Mouse (Mus musculus) kidney, postnatal 14 days (tissue): ENCODE data around the gene Anapc5.

Experiments
- DNase-seq: peaks from one replicate; pipeline ENCODE4 v3.0.0; 2022; ENCODE audit warnings: mixed read lengths

Gene Anapc5

DNA sequence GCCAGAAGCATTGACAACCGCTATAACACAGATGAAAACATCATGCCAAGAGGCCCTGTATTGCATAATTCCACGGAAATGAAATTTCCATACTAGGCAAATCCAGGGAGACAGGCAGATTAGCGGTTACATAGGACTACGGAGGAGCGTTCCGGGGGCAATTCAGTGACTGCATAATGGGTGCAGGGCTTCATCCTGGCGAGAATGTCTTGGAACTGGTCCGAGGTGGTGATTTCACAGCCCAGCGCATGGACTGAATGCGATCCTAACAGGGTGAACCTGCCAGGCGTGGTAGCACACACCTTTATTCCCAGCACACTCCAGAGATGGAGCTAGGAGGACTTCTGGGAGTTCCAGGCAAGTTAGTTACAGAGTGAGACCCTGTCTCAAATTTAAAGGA, 53.9 kb downstream of the Anapc5 start:
- no peak for DNase-seq

DNA sequence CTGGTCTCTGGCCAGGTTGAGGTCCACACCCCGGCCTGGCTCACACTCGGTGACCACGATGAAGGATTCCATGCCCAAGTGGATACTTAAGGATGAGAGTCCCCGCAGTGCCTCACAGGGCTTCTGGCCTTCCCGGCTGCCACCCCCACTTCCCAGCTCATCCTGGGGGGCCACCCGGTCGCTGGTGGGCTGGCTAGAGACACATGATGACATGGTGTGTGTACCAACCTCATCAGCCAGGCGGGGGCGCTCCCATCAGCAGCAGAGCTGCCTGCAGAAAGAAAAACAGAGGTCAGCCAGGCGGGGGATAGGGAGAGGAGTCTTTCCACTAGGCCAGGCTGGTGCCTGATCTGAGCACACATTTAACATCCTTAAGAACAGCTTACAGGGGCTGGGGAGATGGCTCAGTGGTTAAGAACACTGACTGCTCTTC, 57.1 kb downstream of the Anapc5 start:
- peak; percentile 44 for DNase-seq

DNA sequence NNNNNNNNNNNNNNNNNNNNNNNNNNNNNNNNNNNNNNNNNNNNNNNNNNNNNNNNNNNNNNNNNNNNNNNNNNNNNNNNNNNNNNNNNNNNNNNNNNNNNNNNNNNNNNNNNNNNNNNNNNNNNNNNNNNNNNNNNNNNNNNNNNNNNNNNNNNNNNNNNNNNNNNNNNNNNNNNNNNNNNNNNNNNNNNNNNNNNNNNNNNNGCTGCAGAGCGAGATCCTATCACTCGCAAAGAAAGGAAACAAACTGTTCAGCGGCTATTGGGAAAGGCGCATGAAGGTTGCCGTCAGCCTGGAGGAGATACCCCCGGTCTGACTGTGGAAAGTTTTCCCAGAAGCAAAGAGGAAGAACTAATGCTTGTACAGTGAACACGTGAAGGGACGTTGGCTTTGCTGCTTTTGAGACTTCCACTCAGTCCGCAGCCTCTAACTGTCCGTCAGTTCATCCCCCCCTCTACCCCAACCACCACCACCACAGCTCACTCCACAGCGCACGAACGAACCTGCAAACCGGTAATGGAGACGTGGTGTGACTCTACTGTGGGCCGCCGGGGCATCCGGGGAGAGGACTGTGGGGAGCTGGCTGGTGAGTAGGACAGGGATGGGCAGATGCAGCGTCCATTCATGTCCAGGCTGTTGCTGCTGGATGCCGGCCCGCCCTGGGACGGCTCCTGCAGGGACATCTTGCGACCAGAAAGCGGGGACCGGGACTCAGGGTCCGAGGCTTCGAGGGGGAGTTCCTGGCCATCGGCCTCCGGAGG, 57.7 kb downstream of the Anapc5 start:
- DNase-seq, result no peak

DNA sequence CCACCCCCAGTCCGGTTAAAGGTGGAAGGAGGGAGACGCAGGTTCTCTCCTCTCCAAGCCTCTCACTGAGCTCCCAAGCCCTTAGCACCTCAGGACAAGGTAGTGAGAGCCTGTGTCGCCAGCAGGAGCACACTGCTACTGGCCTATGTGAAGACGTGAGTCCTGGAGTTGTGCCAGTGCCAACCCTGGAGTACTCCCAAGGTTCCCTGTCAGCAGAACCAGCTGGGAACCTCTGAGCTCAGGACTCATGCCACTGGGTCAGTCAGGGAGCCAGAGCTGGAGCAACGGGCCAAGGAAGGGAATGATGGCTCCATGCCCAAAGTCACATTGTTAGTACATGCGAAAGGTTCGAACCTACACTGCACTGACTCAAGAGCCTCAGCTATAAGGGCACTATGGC, 64.5 kb downstream of the Anapc5 start:
- DNase-seq, result peak; percentile 55

DNA sequence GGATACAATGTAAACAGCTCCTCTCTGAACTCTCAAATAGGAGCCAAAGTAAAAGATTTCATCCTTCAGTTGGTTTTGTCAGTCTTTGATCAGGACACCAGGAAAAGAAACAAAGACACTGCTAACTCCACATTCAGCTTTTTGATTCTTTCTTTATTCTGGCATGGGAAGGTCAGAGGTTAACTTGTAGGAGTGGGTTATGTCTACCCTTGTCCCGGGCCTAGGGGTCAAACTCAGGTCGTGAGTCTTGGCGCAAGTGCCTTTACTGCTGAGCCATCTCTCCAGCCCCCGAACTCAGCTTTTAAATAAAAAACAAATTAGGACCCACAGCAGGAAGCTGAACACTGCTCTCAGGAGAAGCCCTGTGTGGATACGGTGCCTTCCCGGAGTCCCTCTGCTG, 65.0 kb downstream of the Anapc5 start:
- DNase-seq, result no peak

DNA sequence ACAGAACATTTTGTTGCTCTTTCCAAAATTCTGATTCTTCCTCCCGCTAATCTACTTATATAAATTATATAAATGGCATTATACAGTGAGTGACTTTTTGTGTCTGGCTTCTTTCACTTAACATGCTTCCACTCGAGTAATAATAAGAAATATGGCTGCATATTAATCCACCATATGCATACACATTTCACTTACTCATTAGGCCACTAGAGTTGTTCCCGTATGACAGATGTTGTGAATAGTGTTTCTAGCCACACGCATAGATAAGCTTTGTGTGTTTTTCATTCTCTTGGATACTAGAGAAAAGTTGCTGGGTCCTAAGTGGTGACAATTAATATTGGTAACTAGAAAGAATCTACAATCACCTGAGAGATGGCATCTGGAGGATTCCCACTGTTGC, 65.5 kb downstream of the Anapc5 start:
- DNase-seq, result no peak

DNA sequence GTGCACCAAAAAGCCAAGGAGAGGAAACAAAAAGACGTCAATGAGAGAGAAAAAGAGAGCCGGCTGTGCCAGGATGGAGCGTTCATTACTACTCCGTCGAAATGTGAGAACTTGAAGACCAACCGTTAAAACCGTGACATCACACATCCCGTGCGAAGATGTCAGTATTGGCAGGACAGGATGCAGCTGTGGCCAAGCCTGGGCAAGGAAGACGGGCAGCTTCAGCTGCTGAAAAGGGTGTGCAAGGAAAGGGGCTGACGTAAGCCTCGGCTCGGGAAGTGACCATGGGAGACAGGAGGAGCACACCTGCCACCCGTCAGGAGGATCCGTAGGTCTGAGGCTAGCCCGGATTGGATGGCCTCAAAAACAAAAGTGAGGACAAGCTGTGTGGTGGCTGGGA, 66.7 kb downstream of the Anapc5 start:
- no peak for DNase-seq

DNA sequence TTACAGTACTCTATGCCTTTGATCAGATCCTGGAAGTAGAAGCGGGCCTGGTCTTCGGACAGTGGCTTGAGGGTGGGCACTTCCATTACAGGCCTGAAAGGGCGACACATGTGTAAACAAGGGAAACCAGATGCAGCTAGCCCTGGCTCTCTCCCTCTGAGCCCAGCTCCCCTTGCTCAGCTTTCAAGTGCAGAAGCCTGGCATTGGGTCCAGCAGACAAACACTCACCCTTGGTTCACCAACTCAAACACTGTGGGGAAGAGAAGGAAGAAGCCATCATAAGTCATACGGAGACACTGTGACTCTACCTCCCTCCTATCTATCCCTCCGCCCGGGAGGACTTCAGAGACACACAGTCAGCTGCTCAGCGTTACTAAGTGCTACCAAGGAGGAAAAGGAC, 73.2 kb downstream of the Anapc5 start:
- no peak for DNase-seq

DNA sequence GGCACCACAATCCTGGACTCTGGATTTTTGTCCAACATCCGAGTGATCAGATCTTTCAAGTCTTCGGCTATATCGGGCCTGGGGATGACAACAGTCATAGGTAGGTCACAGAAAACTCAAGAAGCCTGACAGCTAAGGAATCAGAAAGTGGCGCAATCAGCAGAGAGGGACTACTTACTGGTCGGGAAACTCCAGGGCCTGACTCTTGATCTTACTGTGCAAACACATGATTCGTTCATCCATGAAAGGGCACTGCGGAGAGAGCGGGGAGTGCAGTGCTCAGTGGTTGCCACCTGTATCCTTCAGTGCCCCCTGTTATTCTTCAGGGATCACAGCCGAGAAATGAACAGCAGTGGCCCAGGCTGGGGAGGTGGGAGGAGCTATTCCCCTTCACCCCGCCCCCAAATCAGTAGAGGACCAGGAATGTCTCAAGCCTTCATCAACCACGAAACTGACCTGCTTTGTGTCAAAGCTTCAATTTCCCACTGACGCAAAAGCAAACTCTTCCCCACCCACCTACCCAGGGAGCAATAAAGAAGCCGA, 77.2 kb downstream of the Anapc5 start:
- no peak for DNase-seq
